Mouse (Mus musculus) splenic B cell, adult 2 months (primary cell): ENCODE results near the gene Commd1.
A peak's percentile ranks its signal among the peaks of the same experiment; 100 is the strongest.

Experiments used
- DNase-seq: peaks from one replicate; pipeline ENCODE4 v3.0.0-alpha.2; 2011; ENCODE audit warnings: low read depth, low spot score
- H3K27me3 ChIP-seq: 2 replicates; pipeline ENCODE4 v1.6.1; 2012; ENCODE audit warnings: mild to moderate bottlenecking, low read length, moderate library complexity, mixed read lengths; ENCODE audit not compliant: control insufficient read depth, poor library complexity, insufficient read depth, severe bottlenecking
- H3K36me3 ChIP-seq: 2 replicates; pipeline ENCODE4 v1.6.1; 2012; ENCODE audit warnings: mild to moderate bottlenecking, low read length, moderate library complexity, mixed read lengths; ENCODE audit not compliant: control insufficient read depth, poor library complexity, insufficient read depth, severe bottlenecking

Gene Commd1

GRCm38 (mm10) chr11:23007166-23007480 is 24.9 kb upstream of the Commd1 start:
- Histone ChIP-seq H3K27me3 (no peaks in the 10 kb centered on the region), H3K36me3 (peaks cover 7% of the 10 kb centered on the region)
- no peak for DNase-seq

- DNase-seq: no peak
These were observed 23.1 kb upstream of the Commd1 start for GRCm38 (mm10) chr11:23005276-23005675.

GRCm38 (mm10) chr11:22998308-22998707 is 16.1 kb upstream of the Commd1 start:
- no peak for DNase-seq
- peaks cover 20% of the 10 kb centered on the region for H3K36me3 ChIP-seq

More at GRCm38 (mm10) chr11:23005276-23005675, 23.1 kb upstream of the Commd1 start:
- H3K36me3 ChIP-seq: peaks cover 15% of the 10 kb centered on the region
- no peaks in the 10 kb centered on the region for H3K27me3 ChIP-seq

GRCm38 (mm10) chr11:22995461-22995860 is 13.3 kb upstream of the Commd1 start:
- Histone ChIP-seq H3K36me3 (peaks cover 12% of the 10 kb centered on the region), H3K27me3 (no peaks in the 10 kb centered on the region)
- DNase-seq: no peak

More at GRCm38 (mm10) chr11:22998308-22998707, 16.1 kb upstream of the Commd1 start:
- H3K27me3 ChIP-seq: no peaks in the 10 kb centered on the region

GRCm38 (mm10) chr11:22994271-22994670 is 12.1 kb upstream of the Commd1 start:
- Histone ChIP-seq H3K36me3 (peaks cover 9% of the 10 kb centered on the region), H3K27me3 (no peaks in the 10 kb centered on the region)
- DNase-seq: no peak

- Histone ChIP-seq H3K36me3 (peaks cover 3% of the 10 kb centered on the region), H3K27me3 (no peaks in the 10 kb centered on the region)
- DNase-seq: no peak
These were observed 9.1 kb upstream of the Commd1 start for GRCm38 (mm10) chr11:22991218-22991835.

GRCm38 (mm10) chr11:22990393-22991126 is 8.4 kb upstream of the Commd1 start, which contains the start of gene Cct4:
Cct4 (plus strand) TSS chr11:22990519.
- peaks cover 3% of the 10 kb centered on the region for H3K36me3 ChIP-seq
- H3K27me3 ChIP-seq: no peaks in the 10 kb centered on the region
- peak; percentile 91 for DNase-seq

GRCm38 (mm10) chr11:22989786-22990185 is 7.6 kb upstream of the Commd1 start:
- Histone ChIP-seq H3K27me3 (no peaks in the 10 kb centered on the region), H3K36me3 (peaks cover 3% of the 10 kb centered on the region)
- no peak for DNase-seq

GRCm38 (mm10) chr11:22987357-22987756 is 5.2 kb upstream of the Commd1 start:
- H3K36me3 ChIP-seq: no peaks in the 10 kb centered on the region

GRCm38 (mm10) chr11:22985510-22985909 is 3.3 kb upstream of the Commd1 start:
- Histone ChIP-seq H3K27me3 (no peaks in the 10 kb centered on the region), H3K36me3 (no peaks in the 10 kb centered on the region)
- DNase-seq: no peak

More at GRCm38 (mm10) chr11:22987357-22987756, 5.2 kb upstream of the Commd1 start:
- DNase-seq: peak; percentile 83
- no peaks in the 10 kb centered on the region for H3K27me3 ChIP-seq

GRCm38 (mm10) chr11:22982846-22983245 is 664 bp upstream of the Commd1 start:
- Histone ChIP-seq H3K27me3 (no peaks in the 10 kb centered on the region), H3K36me3 (peaks cover 3% of the 10 kb centered on the region; the same call in 1 of the 2 replicates)
- no peak for DNase-seq

GRCm38 (mm10) chr11:22981543-22981950 is 635 bp downstream of the Commd1 start:
- Histone ChIP-seq H3K27me3 (no peaks in the 10 kb centered on the region), H3K36me3 (peaks cover 3% of the 10 kb centered on the region; the same call in 1 of the 2 replicates)
- DNase-seq: no peak

GRCm38 (mm10) chr11:22981041-22981440 is 1.1 kb downstream of the Commd1 start:
- no peaks in the 10 kb centered on the region for H3K27me3 ChIP-seq
- DNase-seq: no peak
- H3K36me3 ChIP-seq: peaks cover 3% of the 10 kb centered on the region; the same call in 1 of the 2 replicates

GRCm38 (mm10) chr11:22979221-22979620 is 3.0 kb downstream of the Commd1 start:
- H3K27me3 ChIP-seq: no peaks in the 10 kb centered on the region
- DNase-seq: no peak
- H3K36me3 ChIP-seq: peaks cover 3% of the 10 kb centered on the region; the same call in 1 of the 2 replicates

GRCm38 (mm10) chr11:22978711-22979110 is 3.5 kb downstream of the Commd1 start:
- H3K27me3 ChIP-seq: no peaks in the 10 kb centered on the region
- DNase-seq: no peak
- peaks cover 3% of the 10 kb centered on the region; the same call in 1 of the 2 replicates for H3K36me3 ChIP-seq
